Mouse (Mus musculus) left cerebral cortex, postnatal 14 days (tissue): ENCODE measurements at regions not wholly inside any gene's neighbourhood (a gene's known extent, or its start where the extent isn't known, plus 50 kb on each side); places are given as distances from the start of the nearest gene placed in this dataset.

Experiments used
- DNase-seq, 2 experiments: peaks; one replicate each; pipeline ENCODE4 v3.0.0; 2021 to 2022; ENCODE audit warnings: low spot score in 2 of 2, mixed read lengths in 1 of 2
- intact Hi-C: fragments of 180-260 bp; cut with DNase I; formaldehyde crosslinking; loops from one replicate; pipeline ENCODE4 v1.15.1; 2025

DNA sequence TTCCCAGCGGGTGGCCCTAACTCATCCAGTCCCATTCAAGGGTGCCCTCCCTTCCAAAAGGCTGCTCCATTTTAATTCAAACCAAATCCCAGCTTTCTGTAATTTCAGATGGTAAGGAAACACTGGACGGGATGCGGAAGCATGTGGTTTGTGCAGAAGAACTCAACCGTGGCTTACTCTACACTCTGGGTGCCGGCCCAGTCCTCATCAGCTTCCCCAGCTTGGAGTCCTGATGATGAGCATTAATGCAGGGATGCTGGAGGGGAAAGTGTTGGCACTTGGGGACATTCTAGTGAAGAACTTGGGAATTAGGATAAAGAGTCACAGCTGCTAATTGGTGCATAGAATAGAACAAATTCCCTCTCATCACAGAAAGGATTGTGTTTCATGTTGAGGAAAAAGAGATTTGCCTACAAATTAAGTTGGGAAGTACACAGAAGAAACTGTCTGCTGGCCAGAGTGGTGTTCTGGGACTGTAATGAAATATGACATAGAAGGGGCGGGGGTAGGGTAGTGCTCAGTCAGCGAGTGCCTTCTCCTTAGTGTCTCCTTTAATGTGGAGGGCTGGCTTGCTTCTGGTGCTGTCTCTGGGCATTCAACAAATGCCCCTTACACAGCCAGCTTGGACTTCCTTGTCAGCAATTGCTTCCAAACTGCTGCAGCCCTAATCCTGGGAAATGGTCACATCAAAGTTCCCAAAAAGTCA, 285.0 kb upstream of the Bmper start:
- peak in 1 of 2 experiments; percentile 7 for DNase-seq
- intact Hi-C loops, result no loop called here

- intact Hi-C loops, result no loop called here
- no peak for DNase-seq
Measured at GRCm38 (mm10) chr9:22944992-22945391, 277.9 kb upstream of the Bmper start.

DNA sequence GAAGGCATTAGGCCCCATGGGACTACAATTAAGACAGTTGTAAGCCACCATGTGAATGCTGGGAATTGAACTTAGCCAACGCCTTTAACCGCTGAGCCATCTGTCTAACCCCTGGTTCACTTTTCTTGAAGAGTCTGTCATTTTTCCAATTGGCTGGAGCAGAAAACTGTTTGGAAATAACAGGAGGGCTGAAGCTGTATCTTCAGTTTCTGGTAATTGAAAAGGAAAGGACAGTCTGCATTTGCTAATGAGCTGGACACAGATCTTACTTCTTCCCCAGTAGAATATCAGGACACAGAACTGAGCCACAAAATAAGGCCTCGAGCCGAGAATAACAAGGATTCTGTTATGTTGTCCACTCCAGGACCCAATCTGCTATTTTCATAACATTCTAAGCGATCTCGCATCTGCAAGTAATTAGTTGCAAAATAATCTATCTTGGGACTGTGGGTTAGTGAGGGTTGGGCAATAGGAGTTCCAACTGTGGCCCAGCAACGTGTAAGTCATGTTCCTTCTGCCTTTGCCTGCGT, 277.4 kb upstream of the Bmper start:
- DNase-seq, result no peak
- intact Hi-C loops, result no loop called here

- no peak for DNase-seq
- intact Hi-C loops, result no loop called here
Measured at GRCm38 (mm10) chr9:22952571-22953442, 270.1 kb upstream of the Bmper start.

- peak in 1 of 2 experiments; percentile 8 for DNase-seq
- intact Hi-C loops, result no loop called here
Measured at GRCm38 (mm10) chr9:22962269-22962815, 260.5 kb upstream of the Bmper start.

- intact Hi-C loops, result no loop called here
- no peak for DNase-seq
Measured at GRCm38 (mm10) chr9:22971312-22971711, 251.6 kb upstream of the Bmper start.

DNA sequence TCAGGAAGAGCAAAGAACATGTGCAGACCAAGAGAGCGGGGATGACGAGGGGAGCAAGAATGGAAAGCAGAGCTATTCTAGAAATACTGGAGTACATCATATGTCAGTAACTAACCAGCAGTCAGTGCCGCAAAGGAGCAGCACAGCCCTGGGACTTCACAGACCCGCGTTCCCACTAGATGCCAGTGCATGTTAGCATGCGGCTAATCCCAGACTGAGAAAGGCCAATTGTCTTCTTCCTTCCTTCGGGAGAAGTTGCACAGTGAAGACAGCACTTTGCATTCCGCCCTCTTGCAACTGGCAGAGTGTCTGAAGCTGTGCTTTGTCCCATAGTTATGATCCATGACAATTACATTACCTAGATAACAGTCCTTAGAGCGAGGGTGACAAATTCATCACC, 246.1 kb upstream of the Bmper start:
- intact Hi-C loops, result no loop called here
- DNase-seq, result no peak

DNA sequence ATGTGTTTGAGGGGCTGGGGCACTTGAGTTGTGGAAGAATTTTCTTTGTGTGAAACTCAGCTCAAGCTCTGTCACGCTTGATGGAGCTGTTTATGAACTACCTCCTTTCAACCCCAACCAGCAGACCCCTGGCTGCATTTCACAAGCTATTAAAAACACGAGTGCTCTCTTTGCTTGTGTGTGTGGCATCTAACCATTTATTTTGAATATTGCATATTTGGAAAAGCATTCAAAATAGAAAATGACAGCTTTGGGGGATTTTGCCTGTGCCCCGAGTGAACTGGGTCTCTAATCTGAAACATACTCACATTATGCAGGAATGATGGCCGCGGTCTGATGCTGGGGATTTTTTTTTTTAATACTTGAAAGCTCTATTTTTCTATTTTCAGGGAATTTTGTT, 243.2 kb upstream of the Bmper start:
- intact Hi-C loops, result no loop called here
- DNase-seq, result no peak

GRCm38 (mm10) chr9:22989508-22989907, 233.4 kb upstream of the Bmper start:
- no peak for DNase-seq
- intact Hi-C loops, result no loop called here

- DNase-seq, result no peak
- intact Hi-C loops, result no loop called here
Measured at GRCm38 (mm10) chr9:22993531-22993930, 229.3 kb upstream of the Bmper start.

DNA sequence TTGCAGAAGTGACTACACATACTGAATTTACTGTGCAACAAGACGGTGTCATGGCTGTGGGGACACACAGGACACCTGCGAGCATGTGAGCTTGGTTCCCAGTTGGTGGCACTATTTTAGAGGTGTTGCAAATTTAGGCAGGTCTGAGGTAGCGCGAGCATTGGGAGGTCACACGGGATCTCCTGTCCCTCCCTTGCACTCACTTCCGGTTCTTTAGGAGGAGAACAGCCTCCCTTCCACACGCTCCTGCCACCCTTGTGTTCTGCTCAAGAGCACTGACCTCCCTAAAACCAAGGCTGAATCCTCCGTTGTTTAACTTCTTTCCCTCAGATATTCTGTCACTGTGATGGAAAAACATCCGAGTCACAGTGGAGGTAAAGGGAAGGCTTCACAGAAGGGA, 227.3 kb upstream of the Bmper start:
- intact Hi-C loops, result no loop called here
- no peak for DNase-seq

GRCm38 (mm10) chr9:22998306-22998705, 224.6 kb upstream of the Bmper start:
- intact Hi-C loops, result no loop called here
- DNase-seq, result no peak

- intact Hi-C loops, result no loop called here
- no peak for DNase-seq
Measured at GRCm38 (mm10) chr9:22999181-22999580, 223.7 kb upstream of the Bmper start.

GRCm38 (mm10) chr9:23000200-23000599, 222.7 kb upstream of the Bmper start:
- intact Hi-C loops, result no loop called here
- no peak for DNase-seq

DNA sequence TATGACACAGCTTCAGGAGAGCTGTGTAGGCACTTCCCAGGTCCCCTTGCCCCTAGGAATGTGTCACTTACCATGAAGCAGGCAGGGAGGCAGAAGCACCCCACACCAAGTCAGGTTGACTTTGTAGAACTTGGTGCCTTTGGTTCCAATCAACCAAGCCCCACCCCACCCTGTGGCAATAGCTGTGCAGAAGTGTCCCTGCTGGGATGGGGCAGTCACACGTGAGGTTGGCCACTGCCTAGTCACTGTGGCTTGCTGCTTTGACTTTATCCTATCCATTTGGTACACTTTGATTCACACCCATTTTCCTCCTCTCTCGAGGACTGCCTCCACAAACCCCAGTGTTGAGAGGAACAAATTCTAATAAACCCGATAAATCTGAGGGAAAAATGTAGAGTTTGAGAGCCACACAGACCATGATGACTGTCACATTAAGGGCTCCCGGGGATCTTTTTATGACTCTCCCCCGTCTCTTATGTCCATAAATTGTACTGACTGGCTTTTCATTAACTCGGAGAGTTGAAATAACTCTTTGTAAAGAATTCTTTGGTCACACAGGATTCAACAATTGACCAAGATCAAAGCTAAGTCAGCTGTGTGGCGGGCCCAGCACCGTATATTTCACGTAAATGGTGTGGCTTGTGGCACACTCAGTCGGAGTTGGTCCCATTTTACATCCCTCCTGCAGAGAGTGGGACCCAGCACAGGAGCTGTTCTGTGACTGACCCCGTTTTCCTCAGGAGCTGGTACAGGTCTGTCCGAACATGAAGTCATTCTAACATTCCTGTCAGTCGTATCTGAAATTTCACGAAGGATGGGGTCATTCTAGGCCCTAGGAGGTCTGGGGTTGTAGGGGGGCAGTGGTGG, 219.4 kb upstream of the Bmper start:
- no peak for DNase-seq
- intact Hi-C loops, result no loop called here

GRCm38 (mm10) chr9:23005005-23005404, 217.9 kb upstream of the Bmper start:
- intact Hi-C loops, result no loop called here

GRCm38 (mm10) chr9:23009462-23010183, 213.3 kb upstream of the Bmper start:
- intact Hi-C loops, result loop anchor here (5.0 to 10.0 kb wide), 2 partner anchors 257 to 295 kb away; no protein-coding TSS in a partner anchor
- no peak for DNase-seq

More at GRCm38 (mm10) chr9:23005005-23005404, 217.9 kb upstream of the Bmper start:
- no peak for DNase-seq

DNA sequence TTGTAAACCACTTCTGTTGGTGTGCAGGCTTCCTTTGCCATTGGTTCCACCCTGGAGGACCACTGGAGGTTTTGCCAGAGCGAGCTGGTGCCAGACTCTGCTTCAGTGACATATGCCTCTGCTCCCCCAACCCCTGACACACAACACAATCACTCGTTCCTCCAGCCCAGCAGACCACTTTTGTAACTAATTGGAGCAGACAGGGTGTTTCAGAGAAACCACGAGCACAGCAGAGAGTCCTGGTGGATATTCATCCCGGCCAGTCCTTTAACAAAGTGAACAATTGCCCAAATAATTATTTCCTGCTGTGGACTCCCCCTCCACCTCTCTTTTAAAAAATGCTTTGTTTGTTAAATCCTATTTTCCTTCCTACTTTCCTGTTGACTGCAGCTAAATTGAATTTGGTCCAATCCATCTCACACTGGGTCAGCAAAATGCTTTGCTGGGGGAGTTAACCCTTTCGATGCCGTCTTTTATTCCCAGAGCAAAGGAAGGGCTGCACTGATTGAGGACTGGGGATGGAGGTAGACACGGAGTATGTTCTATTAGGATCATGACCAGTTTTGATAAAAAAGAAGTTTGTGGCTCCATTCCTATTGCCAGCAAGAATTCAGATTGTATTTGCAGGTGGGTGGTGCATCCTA, 211.4 kb upstream of the Bmper start:
- DNase-seq, result no peak
- intact Hi-C loops, result loop anchor here (5.0 to 10.0 kb wide), 2 partner anchors 259 to 297 kb away; no protein-coding TSS in a partner anchor
